Mouse (Mus musculus) liver, embryonic 16.5 days (tissue): ENCODE results near the gene Ces1d. TPM values are rescaled to one million over a fixed set of nuclear protein-coding genes. Genes with fewer than 3 reads are reported as not detected.
"Not testable (repeated sequence)": the region's sequence is repeated elsewhere in the genome, so short reads cannot be mapped to it uniquely, and the experiment has no call there.

ENCODE experiments used
- ATAC-seq: fragments of 200-750 bp; cut with Nextera tagmentation; 2 replicates; pipeline ENCODE4 v1.8.0; 2017; ENCODE audit warnings: low read depth, mild to moderate bottlenecking, moderate number of reproducible peaks, moderate library complexity
- H3K27ac ChIP-seq: fragments of 300-500 bp; sonication (generic); 2 replicates; pipeline ENCODE4 v1.5.1; 2014; ENCODE audit warnings: mild to moderate bottlenecking, low read length
- H3K27me3 ChIP-seq: fragments of 300-500 bp; sonication (generic); 2 replicates; pipeline ENCODE4 v1.6.1; 2014; ENCODE audit warnings: low read depth, low read length, mixed read lengths; ENCODE audit not compliant: control insufficient read depth, insufficient read depth
- H3K36me3 ChIP-seq: fragments of 300-500 bp; sonication (generic); 2 replicates; pipeline ENCODE4 v1.6.1; 2014; ENCODE audit warnings: mild to moderate bottlenecking; ENCODE audit not compliant: control insufficient read depth, insufficient read depth
- H3K4me1 ChIP-seq: fragments of 300-500 bp; sonication (generic); 2 replicates; pipeline ENCODE4 v1.6.1; 2014; ENCODE audit warnings: low read depth, low read length, mixed read lengths; ENCODE audit not compliant: control insufficient read depth
- H3K4me2 ChIP-seq: fragments of 300-500 bp; sonication (generic); 2 replicates; pipeline ENCODE4 v1.6.1; 2014; ENCODE audit warnings: low read depth, low read length, mixed read lengths
- H3K4me3 ChIP-seq: fragments of 300-500 bp; sonication (generic); 2 replicates; pipeline ENCODE4 v1.5.1; 2014; ENCODE audit warnings: low read depth, mild to moderate bottlenecking, low read length
- H3K9ac ChIP-seq: fragments of 300-500 bp; sonication (generic); 2 replicates; pipeline ENCODE4 v1.6.1; 2014; ENCODE audit warnings: low read depth, low read length
- H3K9me3 ChIP-seq: fragments of 300-500 bp; sonication (generic); replicated peaks from 2 replicates; pipeline ENCODE4 v1.6.1; 2016; ENCODE audit warnings: low read length; ENCODE audit not compliant: control insufficient read depth
- WGBS: fragments of 180-500 bp; shearing (Covaris S2); extraction: QIAGEN DNeasy Blood & Tissue Kit; methylation state at CpG from one replicate; pipeline ENCODE4 v1.1.7; 2014; ENCODE audit not compliant: insufficient replicate concordance; 5-methylcytosine and 5-hydroxymethylcytosine counted together
- polyA plus RNA-seq: library from polyadenylated mRNA; unstranded; fragments of >200 nt; fragmentation: Nextera tagmentation; extraction: Ambion mirVana; gene quantifications from 2 replicates; pipeline ENCODE4 v1.2.1, GENCODE M21; 2015

The Ces1d gene
- polyA plus RNA-seq, result 45.9 and 53.7 TPM in 2 replicates

- peak within 1 kb of the TSS; percentile 24; the same call in 1 of the 2 replicates for H3K27ac ChIP-seq
- no peak within 1 kb of the TSS for H3K9ac ChIP-seq
- H3K4me1 ChIP-seq, result peaks cover 3% of the 10 kb centered on the region; the same call in 1 of the 2 replicates
- H3K4me3 ChIP-seq, result peak within 1 kb of the TSS; percentile 7
- peak; percentile 84 for ATAC-seq
- H3K4me2 ChIP-seq, result peak within 1 kb of the TSS; percentile 39
- H3K9me3 ChIP-seq, result no peaks in the 10 kb centered on the region
- WGBS, result 48% methylated on average over 8 of the region's 8 CpGs
- no peaks in the 10 kb centered on the region for H3K27me3 ChIP-seq
- H3K36me3 ChIP-seq, result no peaks in the 10 kb centered on the region
Observed at GRCm38 (mm10) chr8:93197685-93198525, at the start of gene Ces1d. Gene Ces1d, minus strand, starts transcription at chr8:93197838.

- Histone ChIP-seq H3K27me3 (no peaks in the 10 kb centered on the region), H3K9ac (no peak overlapping the region), H3K36me3 (no peaks in the 10 kb centered on the region), H3K4me1 (no peaks in the 10 kb centered on the region), H3K4me2 (no peak overlapping the region), H3K9me3 (no peaks in the 10 kb centered on the region), H3K27ac (no peak overlapping the region), H3K4me3 (no peak overlapping the region)
- ATAC-seq, result no peak
- 49% methylated on average over 2 of the region's 2 CpGs for WGBS
Observed at GRCm38 (mm10) chr8:93246057-93246456, 48.4 kb upstream of the Ces1d start.

- no peaks in the 10 kb centered on the region for H3K36me3 ChIP-seq
- no peaks in the 10 kb centered on the region for H3K27me3 ChIP-seq
- no peaks in the 10 kb centered on the region for H3K4me1 ChIP-seq
- H3K4me3 ChIP-seq, result no peak overlapping the region
- ATAC-seq, result no peak
- no peak overlapping the region for H3K9ac ChIP-seq
- no peak overlapping the region for H3K4me2 ChIP-seq
- no peaks in the 10 kb centered on the region for H3K9me3 ChIP-seq
- no peak overlapping the region for H3K27ac ChIP-seq
Observed at GRCm38 (mm10) chr8:93239884-93240283, 42.2 kb upstream of the Ces1d start.

- Histone ChIP-seq H3K4me3 (no peak overlapping the region), H3K9me3 (no peaks in the 10 kb centered on the region), H3K36me3 (no peaks in the 10 kb centered on the region), H3K4me2 (no peak overlapping the region), H3K9ac (no peak overlapping the region), H3K27me3 (no peaks in the 10 kb centered on the region), H3K4me1 (no peaks in the 10 kb centered on the region), H3K27ac (no peak overlapping the region)
- no peak for ATAC-seq
- 60% methylated on average over 1 of the region's 1 CpGs for WGBS
Observed at GRCm38 (mm10) chr8:93235681-93236080, 38.0 kb upstream of the Ces1d start.

- H3K4me1 ChIP-seq, result no peaks in the 10 kb centered on the region
- no peak overlapping the region for H3K4me3 ChIP-seq
- H3K27ac ChIP-seq, result no peak overlapping the region
- no peak for ATAC-seq
- H3K36me3 ChIP-seq, result no peaks in the 10 kb centered on the region
- WGBS, result 50% methylated on average over 1 of the region's 1 CpGs
- H3K9ac ChIP-seq, result no peak overlapping the region
- H3K4me2 ChIP-seq, result no peak overlapping the region
- no peaks in the 10 kb centered on the region for H3K9me3 ChIP-seq
- H3K27me3 ChIP-seq, result no peaks in the 10 kb centered on the region
Observed at GRCm38 (mm10) chr8:93234706-93235105, 37.1 kb upstream of the Ces1d start.

- H3K9ac ChIP-seq, result no peak overlapping the region
- H3K27ac ChIP-seq, result no peak overlapping the region
- 48% methylated on average over 6 of the region's 6 CpGs for WGBS
- no peaks in the 10 kb centered on the region for H3K9me3 ChIP-seq
- no peaks in the 10 kb centered on the region for H3K36me3 ChIP-seq
- 0 out of 2 replicates have a peak overlapping the region, but pooled peaks have one; percentile 9 for H3K4me2 ChIP-seq
- no peak overlapping the region for H3K4me3 ChIP-seq
- no peaks in the 10 kb centered on the region for H3K27me3 ChIP-seq
- no peaks in the 10 kb centered on the region for H3K4me1 ChIP-seq
- ATAC-seq, result peak; percentile 90
Observed at GRCm38 (mm10) chr8:93234068-93234467, 36.4 kb upstream of the Ces1d start.

GRCm38 (mm10) chr8:93229446-93229845 lies 31.8 kb upstream of the Ces1d start, which contains the start of gene Ces1e:
Gene Ces1e, minus strand, starts transcription at chr8:93229619.
- H3K4me2 ChIP-seq, result no peak within 1 kb of the TSS
- no peak within 1 kb of the TSS for H3K4me3 ChIP-seq
- no peak within 1 kb of the TSS for H3K27ac ChIP-seq
- peak; percentile 56; the same call in 1 of the 2 replicates for ATAC-seq
- H3K27me3 ChIP-seq, result no peaks in the 10 kb centered on the region
- H3K36me3 ChIP-seq, result no peaks in the 10 kb centered on the region
- H3K4me1 ChIP-seq, result no peaks in the 10 kb centered on the region
- H3K9me3 ChIP-seq, result no peaks in the 10 kb centered on the region
- no peak within 1 kb of the TSS for H3K9ac ChIP-seq

GRCm38 (mm10) chr8:93228673-93229370 lies 31.2 kb upstream of the Ces1d start:
- Histone ChIP-seq H3K4me1 (no peaks in the 10 kb centered on the region), H3K27ac (no peak overlapping the region)
- 0 out of 2 replicates have a peak, but pooled peaks have one; percentile 30 for ATAC-seq

GRCm38 (mm10) chr8:93226471-93226870 lies 28.8 kb upstream of the Ces1d start:
- H3K9me3 ChIP-seq, H3K27me3 ChIP-seq, H3K4me1 ChIP-seq, H3K36me3 ChIP-seq, H3K4me3 ChIP-seq, H3K4me2 ChIP-seq, H3K9ac ChIP-seq, ATAC-seq, H3K27ac ChIP-seq: not testable (repeated sequence)
- WGBS, result 90% methylated on average over 1 of the region's 1 CpGs

More at GRCm38 (mm10) chr8:93228673-93229370, 31.2 kb upstream of the Ces1d start:
- Histone ChIP-seq H3K9me3 (no peaks in the 10 kb centered on the region), H3K27me3 (no peaks in the 10 kb centered on the region), H3K4me2 (no peak overlapping the region), H3K4me3 (no peak overlapping the region), H3K9ac (no peak overlapping the region), H3K36me3 (no peaks in the 10 kb centered on the region)
- 47% methylated on average over 11 of the region's 11 CpGs for WGBS
